Mouse (Mus musculus) lung, embryonic 16.5 days (tissue): Measurements from ENCODE around the gene Ccdc194. TPM values are rescaled to one million over a fixed set of nuclear protein-coding genes. Genes with fewer than 3 reads are reported as not detected.
A peak's percentile ranks its signal among the peaks of the same experiment; 100 is the strongest.

Source experiments
- ATAC-seq: fragments of 200-750 bp; cut with Nextera tagmentation; 2 replicates; pipeline ENCODE4 v1.8.0; 2017; ENCODE audit warnings: low read depth, mild to moderate bottlenecking, moderate library complexity
- H3K27ac ChIP-seq: fragments of 300-500 bp; sonication (generic); 2 replicates; pipeline ENCODE4 v1.5.1; 2014; ENCODE audit warnings: mild to moderate bottlenecking, control low read depth, low read length
- H3K27me3 ChIP-seq: fragments of 300-500 bp; sonication (generic); 2 replicates; pipeline ENCODE4 v1.6.1; 2014; ENCODE audit warnings: low read depth, low read length, mixed read lengths; ENCODE audit not compliant: control insufficient read depth, insufficient read depth
- H3K36me3 ChIP-seq: fragments of 300-500 bp; sonication (generic); 2 replicates; pipeline ENCODE4 v1.6.1; 2014; ENCODE audit warnings: low read length; ENCODE audit not compliant: control insufficient read depth, insufficient read depth
- H3K4me1 ChIP-seq: fragments of 300-500 bp; sonication (generic); replicated peaks from 2 replicates; pipeline ENCODE4 v1.6.1; 2014; ENCODE audit warnings: low read length, mixed read lengths; ENCODE audit not compliant: control insufficient read depth, insufficient read depth
- H3K4me2 ChIP-seq: fragments of 300-500 bp; sonication (generic); 2 replicates; pipeline ENCODE4 v1.6.1; 2014; ENCODE audit warnings: low read depth, low read length, control low read depth
- H3K4me3 ChIP-seq: fragments of 300-500 bp; sonication (generic); 2 replicates; pipeline ENCODE4 v1.5.1; 2014; ENCODE audit warnings: mild to moderate bottlenecking, low read length, control low read depth
- H3K9ac ChIP-seq: fragments of 300-500 bp; sonication (generic); 2 replicates; pipeline ENCODE4 v1.6.1; 2014; ENCODE audit warnings: low read length, control low read depth
- H3K9me3 ChIP-seq: fragments of 300-500 bp; sonication (generic); 2 replicates; pipeline ENCODE4 v1.6.1; 2016; ENCODE audit warnings: low read length; ENCODE audit not compliant: control insufficient read depth
- WGBS: fragments of 180-500 bp; shearing (Covaris S2); extraction: QIAGEN DNeasy Blood & Tissue Kit; methylation state at CpG from one replicate; pipeline ENCODE4 v1.1.7; 2014; 5-methylcytosine and 5-hydroxymethylcytosine counted together
- polyA plus RNA-seq: library from polyadenylated mRNA; unstranded; fragments of >200 nt; fragmentation: Nextera tagmentation; extraction: Ambion mirVana; gene quantifications from 2 replicates; pipeline ENCODE4 v1.2.1, GENCODE M21; 2015

Ccdc194 gene
- polyA plus RNA-seq, 1 experiment from 2014 or later: 0.58 TPM

DNA sequence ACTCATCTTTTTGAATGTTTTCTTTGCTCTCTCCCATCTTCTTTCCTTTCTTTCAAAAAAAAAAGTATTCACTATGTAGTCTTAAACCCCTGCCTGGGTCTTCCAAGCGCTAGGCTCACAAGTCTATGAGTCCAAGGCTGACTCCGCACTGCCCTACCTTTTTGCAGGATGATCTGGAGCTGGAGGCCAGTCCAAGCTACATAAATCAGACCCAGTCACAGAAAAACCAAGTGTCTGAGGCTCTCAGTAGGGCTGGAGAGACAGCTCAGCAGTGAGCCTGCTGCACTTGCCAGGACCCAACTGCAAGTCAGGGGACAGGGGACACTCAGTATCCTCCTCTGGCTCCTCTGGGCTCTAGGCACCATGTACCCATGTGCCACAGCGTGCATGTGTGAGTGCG lies 21.2 kb downstream of the Ccdc194 start:
- no peak for ATAC-seq
- Histone ChIP-seq H3K36me3 (no peaks in the 10 kb centered on the region), H3K4me3 (no peak overlapping the region), H3K9ac (no peak overlapping the region), H3K27ac (no peak overlapping the region), H3K4me1 (peaks cover 8% of the 10 kb centered on the region), H3K4me2 (no peak overlapping the region), H3K27me3 (peaks cover 23% of the 10 kb centered on the region), H3K9me3 (no peaks in the 10 kb centered on the region)
- WGBS: 89% methylated on average over 4 of the region's 4 CpGs

DNA sequence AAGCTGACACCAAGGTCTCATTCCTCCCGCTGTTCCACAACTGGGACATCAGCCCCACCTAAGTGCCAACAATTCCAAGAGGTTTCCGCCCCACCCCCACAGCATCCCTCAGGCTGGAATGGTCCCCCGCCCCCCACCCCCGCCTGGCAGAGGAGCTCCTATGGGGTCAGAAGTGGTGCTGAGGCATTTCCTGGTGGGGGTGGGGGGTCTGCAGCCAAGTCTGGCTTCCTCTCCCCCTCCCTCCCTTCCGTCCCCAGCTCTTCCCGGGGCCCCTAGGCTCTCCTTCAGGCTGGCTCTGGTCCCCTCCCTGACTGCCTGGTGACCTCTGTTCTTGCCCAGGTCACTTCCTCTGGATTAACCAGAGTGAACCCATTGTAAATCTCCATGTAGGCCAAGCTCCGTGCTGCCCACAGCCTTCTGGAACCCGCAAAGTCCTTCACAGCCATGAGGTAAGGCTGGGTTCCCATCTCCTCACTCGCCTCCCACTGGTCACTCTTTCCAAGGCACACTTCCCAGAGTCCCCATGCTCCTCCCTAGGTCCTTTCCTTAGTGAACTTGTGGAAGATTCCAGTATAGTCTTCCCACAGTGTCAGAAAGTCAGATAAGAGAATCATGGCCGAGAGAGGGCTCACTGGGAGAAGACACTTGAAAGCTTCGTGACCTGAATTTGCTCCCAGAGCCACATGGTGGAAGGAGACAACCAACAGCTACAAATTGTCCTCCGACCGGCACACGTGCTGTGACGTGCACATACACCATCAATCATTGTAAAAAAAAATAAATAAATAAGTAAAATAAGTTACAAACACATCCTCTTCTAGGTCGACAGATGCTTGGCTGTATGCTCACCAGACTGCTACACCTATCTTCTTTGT lies 26.5 kb downstream of the Ccdc194 start:
- Histone ChIP-seq H3K4me1 (peaks cover 44% of the 10 kb centered on the region), H3K4me2 (peak overlapping the region; percentile 23; the same call in 1 of the 2 replicates)
- ATAC-seq: peak; percentile 41

DNA sequence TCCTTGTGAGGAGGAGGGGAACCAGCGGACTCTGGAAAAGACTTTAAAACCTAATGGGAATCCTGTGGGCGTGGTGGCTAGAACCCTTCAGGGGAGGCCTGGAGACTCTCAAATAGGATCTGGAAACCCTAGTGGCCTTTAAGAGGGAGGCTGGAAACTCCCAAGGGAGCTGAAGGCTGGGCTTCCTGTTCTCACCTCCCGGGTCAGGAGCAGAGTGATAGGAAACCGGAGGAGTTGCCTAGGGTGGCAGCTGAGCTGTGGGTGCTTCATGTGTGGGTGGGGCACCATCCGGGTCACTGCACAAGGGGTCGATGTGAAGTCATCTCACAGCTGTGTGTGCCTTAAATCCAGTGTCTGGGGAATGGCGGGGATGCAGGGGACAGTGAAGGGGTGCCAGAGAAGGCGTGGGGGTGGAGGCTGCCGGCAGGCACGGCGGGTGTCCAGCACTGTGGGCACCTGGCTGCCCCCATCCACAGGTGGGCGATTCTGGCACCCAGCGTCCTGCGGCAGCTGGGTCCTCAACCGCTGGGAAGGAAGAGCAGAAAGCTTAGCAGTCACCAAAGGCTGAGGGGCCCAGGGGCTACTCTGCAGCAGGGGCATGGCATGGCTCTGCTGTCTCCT lies 27.5 kb downstream of the Ccdc194 start:
- no peak overlapping the region for H3K4me2 ChIP-seq
- peak; percentile 1; the same call in 1 of the 2 replicates for ATAC-seq

More for the DNA sequence above, 26.5 kb downstream of the Ccdc194 start:
- Histone ChIP-seq H3K36me3 (no peaks in the 10 kb centered on the region), H3K27me3 (no peaks in the 10 kb centered on the region), H3K4me3 (no peak overlapping the region), H3K9me3 (no peaks in the 10 kb centered on the region), H3K9ac (peak overlapping the region; percentile 6), H3K27ac (peak overlapping the region; percentile 68)
- WGBS: 17% methylated on average over 16 of the region's 16 CpGs

DNA sequence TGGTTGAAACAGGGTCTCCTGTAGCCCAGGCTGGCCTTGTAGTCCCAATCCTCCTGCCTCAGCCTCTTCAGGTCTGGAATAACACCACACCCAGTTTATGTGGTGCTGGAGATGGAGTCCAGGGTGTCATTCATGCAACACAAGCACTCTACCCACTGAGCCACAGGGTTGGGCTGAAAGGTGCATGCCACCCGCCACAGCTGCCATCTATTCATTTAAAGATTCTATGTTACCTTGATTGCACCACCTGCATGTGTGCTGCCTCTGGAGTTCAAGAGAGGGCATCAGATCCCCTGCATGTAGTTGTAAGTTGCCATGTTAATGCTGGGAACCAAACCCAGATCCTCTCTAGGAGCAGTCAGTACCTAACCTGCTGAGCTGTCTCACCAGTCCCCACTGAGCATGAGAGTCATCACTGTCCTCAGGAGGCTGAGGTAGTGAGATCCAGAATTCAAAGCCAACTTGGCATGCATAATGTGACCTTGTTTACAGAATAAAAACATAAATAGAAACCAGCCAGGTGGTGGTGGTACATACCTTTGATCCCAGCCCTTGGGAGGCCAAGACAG lies 28.4 kb downstream of the Ccdc194 start:
- Histone ChIP-seq H3K4me3 (no peak overlapping the region), H3K4me1 (peaks cover 44% of the 10 kb centered on the region), H3K9ac (0 out of 2 replicates have a peak overlapping the region, but pooled peaks have one; percentile 6), H3K27me3 (no peaks in the 10 kb centered on the region), H3K27ac (peak overlapping the region; percentile 80), H3K36me3 (peaks cover 10% of the 10 kb centered on the region), H3K9me3 (no peaks in the 10 kb centered on the region), H3K4me2 (no peak overlapping the region)
- ATAC-seq: no peak
- WGBS: 85% methylated on average over 1 of the region's 1 CpGs

More for the DNA sequence above, 27.5 kb downstream of the Ccdc194 start:
- peaks cover 44% of the 10 kb centered on the region for H3K4me1 ChIP-seq
- no peaks in the 10 kb centered on the region for H3K27me3 ChIP-seq
- H3K9ac ChIP-seq: peak overlapping the region; percentile 6; the same call in 1 of the 2 replicates
- H3K9me3 ChIP-seq: no peaks in the 10 kb centered on the region
- peaks cover 3% of the 10 kb centered on the region; the same call in 1 of the 2 replicates for H3K36me3 ChIP-seq
- whole genome bisulfite sequencing: 24% methylated on average over 15 of the region's 15 CpGs
- H3K4me3 ChIP-seq: no peak overlapping the region
- H3K27ac ChIP-seq: peak overlapping the region; percentile 68

DNA sequence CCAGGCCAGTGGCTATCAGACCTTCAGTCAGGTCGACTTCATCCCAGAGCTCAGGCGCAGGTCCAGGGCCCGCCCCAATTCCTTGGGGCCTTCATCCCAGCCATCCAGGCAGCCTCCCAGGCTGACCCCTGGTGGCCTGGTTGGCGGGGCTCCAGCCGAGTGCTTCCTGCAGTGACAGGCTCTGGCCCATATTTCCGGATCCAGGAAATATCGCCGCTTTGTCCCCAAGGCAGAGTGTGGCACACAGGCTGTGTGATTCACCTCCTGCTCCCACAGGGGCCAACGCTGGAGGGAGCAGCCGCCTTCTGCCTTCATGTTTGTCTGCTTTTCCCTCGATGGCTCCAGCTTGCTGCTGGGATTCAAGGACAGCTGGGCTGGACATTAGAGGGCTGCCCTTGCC lies 29.0 kb downstream of the Ccdc194 start:
- H3K4me3 ChIP-seq: no peak overlapping the region
- no peak overlapping the region for H3K9ac ChIP-seq
- no peak overlapping the region for H3K4me2 ChIP-seq
- H3K4me1 ChIP-seq: peaks cover 44% of the 10 kb centered on the region
- H3K36me3 ChIP-seq: peaks cover 11% of the 10 kb centered on the region
- H3K27me3 ChIP-seq: no peaks in the 10 kb centered on the region
- WGBS: 23% methylated on average over 11 of the region's 11 CpGs
- H3K9me3 ChIP-seq: no peaks in the 10 kb centered on the region
- peak; percentile 57 for ATAC-seq
- peak overlapping the region; percentile 80 for H3K27ac ChIP-seq

DNA sequence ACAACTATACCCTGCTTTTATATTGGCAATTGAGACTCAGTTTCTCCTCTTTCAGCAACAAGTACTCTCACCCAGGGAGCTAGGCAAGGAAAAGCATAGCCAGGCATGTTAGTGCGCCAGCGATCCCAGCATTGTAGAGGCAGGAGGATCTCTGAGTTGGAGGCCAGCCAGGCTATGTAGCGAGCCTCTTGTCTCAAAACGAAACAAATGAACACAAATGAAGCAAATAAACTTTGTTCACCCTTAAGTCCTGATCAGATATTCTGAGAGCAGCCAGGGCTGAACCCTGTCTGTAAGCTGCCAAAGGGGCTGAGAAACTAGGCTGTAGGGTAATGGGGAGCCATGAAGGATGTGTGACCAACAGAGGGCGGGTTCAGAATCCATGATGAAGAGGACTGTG lies 29.7 kb downstream of the Ccdc194 start:
- H3K27ac ChIP-seq: peak overlapping the region; percentile 73
- 57% methylated on average over 5 of the region's 5 CpGs for WGBS
- no peak for ATAC-seq
- peaks cover 44% of the 10 kb centered on the region for H3K4me1 ChIP-seq
- H3K4me2 ChIP-seq: no peak overlapping the region
- no peaks in the 10 kb centered on the region for H3K27me3 ChIP-seq
- H3K36me3 ChIP-seq: peaks cover 13% of the 10 kb centered on the region
- no peak overlapping the region for H3K9ac ChIP-seq
- H3K4me3 ChIP-seq: no peak overlapping the region
- H3K9me3 ChIP-seq: no peaks in the 10 kb centered on the region

DNA sequence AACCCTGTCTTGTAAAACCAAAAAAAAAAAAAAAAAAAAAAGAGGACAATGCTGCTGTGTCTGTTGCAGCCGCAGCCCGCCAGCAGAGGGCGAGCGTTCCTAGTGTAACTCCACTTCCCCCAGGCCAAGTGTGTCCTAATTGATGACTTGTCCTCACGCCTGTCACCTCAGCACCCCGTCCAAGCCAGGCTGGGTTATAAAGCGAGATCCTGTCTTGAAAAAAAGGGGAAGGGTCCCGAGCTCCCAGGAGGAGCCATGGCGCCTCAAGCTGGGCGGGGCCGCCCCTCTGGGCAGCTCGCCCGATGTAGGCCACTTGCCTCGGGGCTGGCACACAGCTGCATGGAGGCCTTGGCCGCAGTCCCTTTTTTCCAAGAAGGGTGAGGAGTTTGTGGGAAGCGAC lies 30.5 kb downstream of the Ccdc194 start:
- Histone ChIP-seq H3K36me3 (peaks cover 14% of the 10 kb centered on the region), H3K4me1 (peaks cover 44% of the 10 kb centered on the region), H3K27me3 (no peaks in the 10 kb centered on the region), H3K4me3 (no peak overlapping the region), H3K9me3 (no peaks in the 10 kb centered on the region), H3K4me2 (peak overlapping the region; percentile 33), H3K27ac (peak overlapping the region; percentile 73), H3K9ac (0 out of 2 replicates have a peak overlapping the region, but pooled peaks have one; percentile 14)
- peak; percentile 66 for ATAC-seq
- 11% methylated on average over 16 of the region's 16 CpGs for WGBS

DNA sequence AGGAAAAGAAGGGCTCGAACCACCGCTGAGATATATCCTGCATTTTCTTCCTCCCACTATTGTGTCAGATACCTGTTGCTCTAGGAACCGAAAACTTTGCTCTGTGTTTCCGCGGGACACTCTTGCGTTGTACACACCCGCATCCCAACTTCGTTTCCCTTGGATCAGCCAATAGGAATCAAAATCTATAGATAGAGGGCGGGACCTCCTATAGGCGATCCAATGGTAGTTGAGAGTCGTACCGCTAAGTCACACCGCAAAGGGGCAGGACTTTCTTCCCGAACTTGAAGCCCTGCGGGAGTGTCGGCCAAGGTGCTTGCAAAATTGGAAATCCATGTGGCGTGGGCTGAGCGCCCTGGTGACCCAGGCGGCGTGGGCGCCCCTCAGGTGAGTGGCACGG lies 37.1 kb downstream of the Ccdc194 start:
- no peaks in the 10 kb centered on the region for H3K27me3 ChIP-seq
- peak overlapping the region; percentile 96 for H3K4me2 ChIP-seq
- peaks cover 16% of the 10 kb centered on the region for H3K4me1 ChIP-seq
- peak overlapping the region; percentile 93 for H3K4me3 ChIP-seq
- under 1% methylated on average over 22 of the region's 22 CpGs for WGBS
- peaks cover 11% of the 10 kb centered on the region for H3K36me3 ChIP-seq
- ATAC-seq: peak; percentile 88
- no peaks in the 10 kb centered on the region for H3K9me3 ChIP-seq
- H3K27ac ChIP-seq: peak overlapping the region; percentile 94
- peak overlapping the region; percentile 84 for H3K9ac ChIP-seq
